Mouse (Mus musculus): ENCODE data around the gene Vwa3a. TPM values are rescaled to one million over a fixed set of nuclear protein-coding genes. Genes with fewer than 3 reads are reported as not detected.

The Vwa3a gene
- polyA plus RNA-seq, 1 experiment from 2014 or later = 2.4 TPM

GRCm38 (mm10) chr7:120803268-120803667, 64.2 kb downstream of the Vwa3a start:
- Histone ChIP-seq H3K4me3 (ENCODE audit: low read depth, low read length) (no peak overlapping the region), H3K9me3 (ENCODE audit: low read length) (no peaks in the 10 kb centered on the region), H3K4me2 (replicated peaks; ENCODE audit: low read depth, low read length) (no peak overlapping the region), H3K36me3 (ENCODE audit: insufficient read depth, low read length) (no peaks in the 10 kb centered on the region), H3K4me1 (ENCODE audit: insufficient read depth, low read depth, low read length) (no peaks in the 10 kb centered on the region), H3K27me3 (replicated peaks; ENCODE audit: insufficient read depth, low read length) (no peaks in the 10 kb centered on the region), H3K27ac (ENCODE audit: low read length) (no peak overlapping the region), H3K9ac (replicated peaks; ENCODE audit: low read depth) (no peak overlapping the region)
- DNase-seq (ENCODE audit: low spot score) (no peak), ATAC-seq (no peak)
- 85% methylated on average over 2 of the region's 2 CpGs for WGBS
- TF ChIP-seq EP300 (IDR thresholded peaks at IDR 0.05) (no peak), CTCF (IDR thresholded peaks at IDR 0.05) (no peak)

- no peaks in the 10 kb centered on the region for H3K36me3 ChIP-seq (ENCODE audit: insufficient read depth, low read length)
- H3K27ac ChIP-seq (ENCODE audit: low read length) = no peak overlapping the region
- H3K4me2 ChIP-seq (replicated peaks; ENCODE audit: low read depth, low read length) = peak overlapping the region; percentile 38
- no peak for TF ChIP-seq EP300 (IDR thresholded peaks at IDR 0.05)
- no peak for TF ChIP-seq CTCF (IDR thresholded peaks at IDR 0.05)
- no peak overlapping the region for H3K9ac ChIP-seq (replicated peaks; ENCODE audit: low read depth)
- no peaks in the 10 kb centered on the region for H3K9me3 ChIP-seq (ENCODE audit: low read length)
- no peaks in the 10 kb centered on the region for H3K4me1 ChIP-seq (ENCODE audit: insufficient read depth, low read depth, low read length)
- 5% methylated on average over 18 of the region's 27 CpGs for WGBS
- no peaks in the 10 kb centered on the region for H3K27me3 ChIP-seq (replicated peaks; ENCODE audit: insufficient read depth, low read length)
- peak; percentile 47 for ATAC-seq
- DNase-seq (ENCODE audit: low spot score) = no peak
- no peak overlapping the region for H3K4me3 ChIP-seq (ENCODE audit: low read depth, low read length)
Observed at GRCm38 (mm10) chr7:120809705-120810104, 70.6 kb downstream of the Vwa3a start.

GRCm38 (mm10) chr7:120811834-120812415, 72.8 kb downstream of the Vwa3a start, which contains the start of gene Gm5737:
Gm5737 (plus strand) TSS chr7:120812365.
- no peak for DNase-seq (ENCODE audit: low spot score)
- no peak for TF ChIP-seq CTCF (IDR thresholded peaks at IDR 0.05)
- Histone ChIP-seq H3K9me3 (ENCODE audit: low read length) (no peaks in the 10 kb centered on the region), H3K4me3 (ENCODE audit: low read depth, low read length) (no peak within 1 kb of the TSS), H3K4me2 (replicated peaks; ENCODE audit: low read depth, low read length) (no peak within 1 kb of the TSS), H3K36me3 (ENCODE audit: insufficient read depth, low read length) (no peaks in the 10 kb centered on the region), H3K27me3 (replicated peaks; ENCODE audit: insufficient read depth, low read length) (no peaks in the 10 kb centered on the region), H3K4me1 (ENCODE audit: insufficient read depth, low read depth, low read length) (no peaks in the 10 kb centered on the region), H3K27ac (ENCODE audit: low read length) (no peak within 1 kb of the TSS), H3K9ac (replicated peaks; ENCODE audit: low read depth) (no peak within 1 kb of the TSS)
- ATAC-seq = no peak
- WGBS = 69% methylated on average over 6 of the region's 6 CpGs

- Histone ChIP-seq H3K27ac (ENCODE audit: low read length) (no peak overlapping the region), H3K27me3 (replicated peaks; ENCODE audit: insufficient read depth, low read length) (no peaks in the 10 kb centered on the region), H3K4me3 (ENCODE audit: low read depth, low read length) (no peak overlapping the region), H3K4me2 (replicated peaks; ENCODE audit: low read depth, low read length) (no peak overlapping the region), H3K36me3 (ENCODE audit: insufficient read depth, low read length) (no peaks in the 10 kb centered on the region), H3K9ac (replicated peaks; ENCODE audit: low read depth) (no peak overlapping the region), H3K9me3 (ENCODE audit: low read length) (no peaks in the 10 kb centered on the region), H3K4me1 (ENCODE audit: insufficient read depth, low read depth, low read length) (no peaks in the 10 kb centered on the region)
- no peak for DNase-seq (ENCODE audit: low spot score)
- ATAC-seq = no peak
- TF ChIP-seq CTCF (IDR thresholded peaks at IDR 0.05) = no peak
- 84% methylated on average over 6 of the region's 6 CpGs for WGBS
Observed at GRCm38 (mm10) chr7:120817552-120817951, 78.4 kb downstream of the Vwa3a start.

GRCm38 (mm10) chr7:120819386-120819785, 80.3 kb downstream of the Vwa3a start:
- TF ChIP-seq CTCF (IDR thresholded peaks at IDR 0.05) (no peak), EP300 (IDR thresholded peaks at IDR 0.05) (no peak)
- DNase-seq (ENCODE audit: low spot score) = no peak
- ATAC-seq = no peak
- Histone ChIP-seq H3K9ac (replicated peaks; ENCODE audit: low read depth) (no peak overlapping the region), H3K9me3 (ENCODE audit: low read length) (no peaks in the 10 kb centered on the region), H3K27me3 (replicated peaks; ENCODE audit: insufficient read depth, low read length) (no peaks in the 10 kb centered on the region), H3K36me3 (ENCODE audit: insufficient read depth, low read length) (no peaks in the 10 kb centered on the region), H3K4me3 (ENCODE audit: low read depth, low read length) (no peak overlapping the region), H3K4me1 (ENCODE audit: insufficient read depth, low read depth, low read length) (no peaks in the 10 kb centered on the region), H3K4me2 (replicated peaks; ENCODE audit: low read depth, low read length) (no peak overlapping the region), H3K27ac (ENCODE audit: low read length) (no peak overlapping the region)
- WGBS = 89% methylated on average over 4 of the region's 4 CpGs

- TF ChIP-seq EP300 (IDR thresholded peaks at IDR 0.05) (no peak), CTCF (IDR thresholded peaks at IDR 0.05) (peak; percentile 90)
- Histone ChIP-seq H3K27ac (ENCODE audit: low read length) (no peak overlapping the region), H3K4me1 (ENCODE audit: insufficient read depth, low read depth, low read length) (no peaks in the 10 kb centered on the region), H3K9ac (replicated peaks; ENCODE audit: low read depth) (no peak overlapping the region), H3K4me3 (ENCODE audit: low read depth, low read length) (no peak overlapping the region), H3K27me3 (replicated peaks; ENCODE audit: insufficient read depth, low read length) (no peaks in the 10 kb centered on the region), H3K4me2 (replicated peaks; ENCODE audit: low read depth, low read length) (no peak overlapping the region), H3K9me3 (ENCODE audit: low read length) (no peaks in the 10 kb centered on the region), H3K36me3 (ENCODE audit: insufficient read depth, low read length) (no peaks in the 10 kb centered on the region)
- ATAC-seq (peak; percentile 52; the same call in 1 of the 2 replicates), DNase-seq (ENCODE audit: low spot score) (peak; percentile 80)
- 19% methylated on average over 5 of the region's 5 CpGs for WGBS
Observed at GRCm38 (mm10) chr7:120823248-120823647, 84.1 kb downstream of the Vwa3a start.

- ATAC-seq = no peak
Observed at GRCm38 (mm10) chr7:120825097-120825496, 86.0 kb downstream of the Vwa3a start.

More at GRCm38 (mm10) chr7:120825097-120825496, 86.0 kb downstream of the Vwa3a start:
- H3K27ac ChIP-seq (ENCODE audit: low read length) = no peak overlapping the region
- TF ChIP-seq EP300 (IDR thresholded peaks at IDR 0.05) (no peak), CTCF (IDR thresholded peaks at IDR 0.05) (no peak)
- H3K4me1 ChIP-seq (ENCODE audit: insufficient read depth, low read depth, low read length) = peaks cover 2% of the 10 kb centered on the region; the same call in 1 of the 2 replicates
- no peak for DNase-seq (ENCODE audit: low spot score)
- H3K9me3 ChIP-seq (ENCODE audit: low read length) = no peaks in the 10 kb centered on the region
- no peaks in the 10 kb centered on the region for H3K36me3 ChIP-seq (ENCODE audit: insufficient read depth, low read length)
- 59% methylated on average over 2 of the region's 2 CpGs for WGBS
- no peak overlapping the region for H3K4me3 ChIP-seq (ENCODE audit: low read depth, low read length)
- no peak overlapping the region for H3K4me2 ChIP-seq (replicated peaks; ENCODE audit: low read depth, low read length)
- no peaks in the 10 kb centered on the region for H3K27me3 ChIP-seq (replicated peaks; ENCODE audit: insufficient read depth, low read length)
- H3K9ac ChIP-seq (replicated peaks; ENCODE audit: low read depth) = no peak overlapping the region

All from lung, postnatal 0 days (tissue).